Mouse (Mus musculus): ENCODE results near the gene Tmprss13. TPM values are rescaled to one million over a fixed set of nuclear protein-coding genes. Genes with fewer than 3 reads are reported as not detected.

Tmprss13 gene
- polyA plus RNA-seq (2015; fragmentation: Nextera tagmentation; extraction: Ambion mirVana): 0.06 TPM in 1 of 2 replicates, not detected in the other

DNA sequence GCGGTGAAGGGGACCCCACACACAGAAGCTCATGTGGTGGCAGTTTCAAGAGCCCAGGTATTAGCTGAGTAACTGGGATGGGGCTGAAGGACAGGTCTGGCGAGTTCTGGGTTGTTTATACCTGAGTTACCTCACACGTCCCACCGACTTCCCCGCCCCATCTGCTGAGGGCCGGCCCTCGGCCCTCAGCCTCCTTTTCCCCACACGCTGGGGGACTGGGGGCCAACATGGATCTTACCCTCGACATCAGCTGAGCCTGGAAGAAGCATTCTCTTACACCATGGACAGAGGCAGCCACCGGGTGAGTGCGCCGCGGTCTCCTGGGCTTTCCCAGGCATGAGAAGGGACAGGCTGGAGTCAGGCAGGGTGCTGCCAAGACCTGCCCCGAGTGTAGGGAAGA lies at the start of gene Tmprss13:
Tmprss13 (plus strand) TSS at position 246 of the 400 bp plus-strand sequence.
- no peak for ATAC-seq
- Histone ChIP-seq H3K4me2 (ENCODE audit: low read length) (no peak within 1 kb of the TSS), H3K9ac (ENCODE audit: low read depth, low read length) (no peak within 1 kb of the TSS), H3K27ac (ENCODE audit: low read depth, low read length) (no peak within 1 kb of the TSS), H3K4me1 (ENCODE audit: control insufficient read depth, insufficient read depth, low read depth, low read length) (no peaks in the 10 kb centered on the region), H3K27me3 (replicated peaks; ENCODE audit: control insufficient read depth, insufficient read depth, low read length) (no peaks in the 10 kb centered on the region), H3K9me3 (ENCODE audit: control insufficient read depth, low read length) (no peaks in the 10 kb centered on the region), H3K4me3 (ENCODE audit: low read length) (no peak within 1 kb of the TSS), H3K36me3 (ENCODE audit: control insufficient read depth, insufficient read depth, low read length) (no peaks in the 10 kb centered on the region)
- WGBS: 47% methylated on average over 14 of the region's 14 CpGs

DNA sequence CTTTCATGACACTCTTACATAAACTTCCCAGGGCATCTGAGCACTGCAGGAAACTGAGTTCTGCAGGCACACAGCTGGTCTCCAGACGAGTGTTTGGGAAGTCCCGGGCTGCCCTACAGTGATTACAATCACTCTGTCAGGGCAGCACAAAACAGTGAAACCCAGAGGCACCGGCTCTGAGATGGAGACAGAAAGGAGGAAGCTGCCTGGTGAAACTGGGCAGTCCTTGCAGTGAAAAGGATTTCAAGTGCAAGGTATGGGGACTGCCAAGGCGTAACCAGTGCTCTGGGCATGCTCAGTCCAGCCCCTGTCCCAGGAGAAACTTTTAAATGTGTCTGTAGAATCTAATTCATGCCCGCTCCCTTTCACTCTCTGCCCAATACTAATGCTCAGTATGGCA lies 46.7 kb upstream of the Tmprss13 start:
- peaks cover 5% of the 10 kb centered on the region for H3K27me3 ChIP-seq (replicated peaks; ENCODE audit: control insufficient read depth, insufficient read depth, low read length)
- no peak overlapping the region for H3K9ac ChIP-seq (ENCODE audit: low read depth, low read length)
- 42% methylated on average over 5 of the region's 5 CpGs for WGBS
- H3K4me1 ChIP-seq (ENCODE audit: control insufficient read depth, insufficient read depth, low read depth, low read length): peaks cover 4% of the 10 kb centered on the region; the same call in 1 of the 2 replicates
- H3K36me3 ChIP-seq (ENCODE audit: control insufficient read depth, insufficient read depth, low read length): no peaks in the 10 kb centered on the region
- H3K4me3 ChIP-seq (ENCODE audit: low read length): no peak overlapping the region
- ATAC-seq: no peak
- no peak overlapping the region for H3K4me2 ChIP-seq (ENCODE audit: low read length)
- H3K27ac ChIP-seq (ENCODE audit: low read depth, low read length): no peak overlapping the region
- H3K9me3 ChIP-seq (ENCODE audit: control insufficient read depth, low read length): no peaks in the 10 kb centered on the region

DNA sequence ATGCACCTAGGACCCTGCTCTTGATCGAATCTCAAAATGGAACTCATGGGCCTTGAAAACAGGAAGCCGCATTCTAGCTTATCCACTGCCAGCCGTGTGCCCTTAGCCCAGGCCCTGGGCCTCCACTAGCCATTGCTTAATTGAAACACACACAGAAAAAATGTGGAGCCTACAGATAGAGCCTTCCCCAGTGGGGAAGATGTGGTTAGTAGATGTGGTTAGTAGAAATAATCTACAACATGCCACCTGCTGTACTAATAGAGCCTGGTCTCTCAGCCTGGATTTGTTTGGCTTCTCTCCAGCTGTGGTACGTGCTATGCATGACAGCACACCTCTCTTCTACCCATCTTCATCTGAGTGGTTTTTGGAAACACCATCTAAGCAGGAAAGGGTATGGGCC lies 44.7 kb upstream of the Tmprss13 start:
- H3K4me1 ChIP-seq (ENCODE audit: control insufficient read depth, insufficient read depth, low read depth, low read length): peaks cover 2% of the 10 kb centered on the region; the same call in 1 of the 2 replicates
- H3K27ac ChIP-seq (ENCODE audit: low read depth, low read length): no peak overlapping the region
- H3K4me3 ChIP-seq (ENCODE audit: low read length): no peak overlapping the region
- no peak overlapping the region for H3K4me2 ChIP-seq (ENCODE audit: low read length)
- no peak for ATAC-seq
- no peaks in the 10 kb centered on the region for H3K9me3 ChIP-seq (ENCODE audit: control insufficient read depth, low read length)
- no peaks in the 10 kb centered on the region for H3K36me3 ChIP-seq (ENCODE audit: control insufficient read depth, insufficient read depth, low read length)
- 79% methylated on average over 4 of the region's 4 CpGs for WGBS
- H3K27me3 ChIP-seq (replicated peaks; ENCODE audit: control insufficient read depth, insufficient read depth, low read length): peaks cover 3% of the 10 kb centered on the region
- H3K9ac ChIP-seq (ENCODE audit: low read depth, low read length): no peak overlapping the region

DNA sequence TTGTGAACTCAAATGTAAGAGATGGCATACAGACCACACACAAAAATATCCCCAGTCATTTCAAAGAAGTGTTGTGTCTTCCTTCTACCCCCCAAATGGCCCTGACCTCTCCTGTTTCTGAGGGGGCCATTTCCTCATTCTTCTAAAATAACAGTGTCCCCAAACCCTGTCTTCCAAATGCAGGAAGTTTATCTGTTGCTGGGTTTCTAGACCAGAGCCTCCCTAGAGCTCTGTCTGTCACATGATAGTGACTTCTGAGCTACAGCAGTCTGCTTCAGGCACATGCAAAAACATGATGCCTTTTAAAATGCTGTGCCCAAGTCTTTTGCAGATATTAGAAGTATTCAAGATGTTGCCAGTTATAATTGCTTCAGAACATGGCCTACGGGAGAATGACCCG lies 44.3 kb upstream of the Tmprss13 start:
- Histone ChIP-seq H3K4me3 (ENCODE audit: low read length) (no peak overlapping the region), H3K9me3 (ENCODE audit: control insufficient read depth, low read length) (no peaks in the 10 kb centered on the region), H3K4me2 (ENCODE audit: low read length) (no peak overlapping the region), H3K27me3 (replicated peaks; ENCODE audit: control insufficient read depth, insufficient read depth, low read length) (peaks cover 2% of the 10 kb centered on the region), H3K9ac (ENCODE audit: low read depth, low read length) (no peak overlapping the region), H3K36me3 (ENCODE audit: control insufficient read depth, insufficient read depth, low read length) (no peaks in the 10 kb centered on the region), H3K4me1 (ENCODE audit: control insufficient read depth, insufficient read depth, low read depth, low read length) (no peaks in the 10 kb centered on the region), H3K27ac (ENCODE audit: low read depth, low read length) (no peak overlapping the region)
- ATAC-seq: no peak
- 90% methylated on average over 2 of the region's 2 CpGs for WGBS

DNA sequence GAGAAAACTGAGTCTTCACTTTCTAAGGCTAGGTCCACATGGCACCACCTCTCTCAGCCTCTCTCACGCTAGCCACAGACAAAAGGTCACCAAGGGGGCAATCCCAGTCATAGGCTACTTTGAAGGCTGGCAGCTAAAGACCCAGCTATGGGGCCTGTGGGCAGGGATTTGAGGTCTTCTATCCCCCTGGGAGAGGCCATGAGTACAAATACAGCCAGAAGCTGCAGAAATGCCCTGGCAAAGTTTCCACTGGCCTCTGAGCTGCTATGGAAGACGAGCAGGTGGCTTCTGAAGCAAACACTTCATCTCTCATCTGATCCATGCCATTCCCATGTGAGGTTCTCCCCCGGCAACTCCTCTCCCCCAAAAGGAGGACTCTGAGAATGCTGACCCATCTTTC lies 38.8 kb upstream of the Tmprss13 start:
- no peak overlapping the region for H3K9ac ChIP-seq (ENCODE audit: low read depth, low read length)
- WGBS: 75% methylated on average over 3 of the region's 3 CpGs
- H3K36me3 ChIP-seq (ENCODE audit: control insufficient read depth, insufficient read depth, low read length): no peaks in the 10 kb centered on the region
- H3K4me1 ChIP-seq (ENCODE audit: control insufficient read depth, insufficient read depth, low read depth, low read length): no peaks in the 10 kb centered on the region
- H3K9me3 ChIP-seq (ENCODE audit: control insufficient read depth, low read length): no peaks in the 10 kb centered on the region
- no peak overlapping the region for H3K4me2 ChIP-seq (ENCODE audit: low read length)
- H3K27ac ChIP-seq (ENCODE audit: low read depth, low read length): no peak overlapping the region
- no peak for ATAC-seq
- H3K4me3 ChIP-seq (ENCODE audit: low read length): no peak overlapping the region
- H3K27me3 ChIP-seq (replicated peaks; ENCODE audit: control insufficient read depth, insufficient read depth, low read length): no peaks in the 10 kb centered on the region

DNA sequence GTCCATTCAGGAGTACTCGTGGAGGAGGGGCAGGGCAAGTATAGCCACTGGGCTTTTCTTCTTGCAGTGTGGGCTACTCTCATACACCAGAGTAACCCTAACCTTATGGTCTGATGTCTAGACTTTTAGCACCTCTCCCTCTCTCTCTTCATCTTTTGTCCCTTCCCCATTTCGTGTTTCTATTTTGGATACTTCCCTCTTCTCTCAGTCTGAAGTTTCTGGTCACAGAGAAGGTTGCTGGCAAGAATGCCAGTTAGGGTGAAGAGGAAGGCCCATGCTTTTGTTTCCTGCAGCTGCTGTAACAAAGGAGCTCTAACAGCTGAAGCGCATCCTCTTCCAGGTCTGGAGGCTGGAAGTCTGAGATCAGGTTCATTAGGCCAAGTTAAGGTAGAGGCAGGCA lies 38.0 kb upstream of the Tmprss13 start:
- Histone ChIP-seq H3K36me3 (ENCODE audit: control insufficient read depth, insufficient read depth, low read length) (no peaks in the 10 kb centered on the region), H3K27ac (ENCODE audit: low read depth, low read length) (no peak overlapping the region), H3K4me2 (ENCODE audit: low read length) (no peak overlapping the region), H3K27me3 (replicated peaks; ENCODE audit: control insufficient read depth, insufficient read depth, low read length) (no peaks in the 10 kb centered on the region), H3K9ac (ENCODE audit: low read depth, low read length) (no peak overlapping the region), H3K4me1 (ENCODE audit: control insufficient read depth, insufficient read depth, low read depth, low read length) (no peaks in the 10 kb centered on the region), H3K9me3 (ENCODE audit: control insufficient read depth, low read length) (no peaks in the 10 kb centered on the region), H3K4me3 (ENCODE audit: low read length) (no peak overlapping the region)
- 79% methylated on average over 3 of the region's 3 CpGs for WGBS
- no peak for ATAC-seq

DNA sequence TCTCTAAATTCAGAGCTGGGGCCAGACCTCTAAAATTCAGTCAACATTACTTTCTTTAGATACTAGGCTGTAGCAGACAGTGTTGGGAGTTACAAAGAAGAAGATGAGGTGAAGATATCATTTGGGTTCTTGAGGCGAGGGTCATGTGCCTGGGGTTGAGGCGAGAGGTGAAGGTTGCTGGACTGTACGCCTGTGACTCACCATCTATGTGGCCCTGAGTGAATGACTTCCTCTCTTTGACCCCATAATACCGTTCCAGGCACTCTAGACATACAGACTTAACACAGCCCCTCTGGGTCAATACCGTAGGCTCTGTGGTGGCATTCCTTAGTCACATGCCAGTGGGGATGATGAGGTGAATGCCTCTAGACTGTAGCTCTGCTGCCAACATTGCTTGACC lies 36.4 kb upstream of the Tmprss13 start:
- no peaks in the 10 kb centered on the region for H3K9me3 ChIP-seq (ENCODE audit: control insufficient read depth, low read length)
- no peak overlapping the region for H3K9ac ChIP-seq (ENCODE audit: low read depth, low read length)
- ATAC-seq: no peak
- no peaks in the 10 kb centered on the region for H3K27me3 ChIP-seq (replicated peaks; ENCODE audit: control insufficient read depth, insufficient read depth, low read length)
- no peak overlapping the region for H3K4me2 ChIP-seq (ENCODE audit: low read length)
- no peaks in the 10 kb centered on the region for H3K36me3 ChIP-seq (ENCODE audit: control insufficient read depth, insufficient read depth, low read length)
- WGBS: 87% methylated on average over 5 of the region's 5 CpGs
- H3K27ac ChIP-seq (ENCODE audit: low read depth, low read length): no peak overlapping the region
- no peak overlapping the region for H3K4me3 ChIP-seq (ENCODE audit: low read length)
- H3K4me1 ChIP-seq (ENCODE audit: control insufficient read depth, insufficient read depth, low read depth, low read length): no peaks in the 10 kb centered on the region

DNA sequence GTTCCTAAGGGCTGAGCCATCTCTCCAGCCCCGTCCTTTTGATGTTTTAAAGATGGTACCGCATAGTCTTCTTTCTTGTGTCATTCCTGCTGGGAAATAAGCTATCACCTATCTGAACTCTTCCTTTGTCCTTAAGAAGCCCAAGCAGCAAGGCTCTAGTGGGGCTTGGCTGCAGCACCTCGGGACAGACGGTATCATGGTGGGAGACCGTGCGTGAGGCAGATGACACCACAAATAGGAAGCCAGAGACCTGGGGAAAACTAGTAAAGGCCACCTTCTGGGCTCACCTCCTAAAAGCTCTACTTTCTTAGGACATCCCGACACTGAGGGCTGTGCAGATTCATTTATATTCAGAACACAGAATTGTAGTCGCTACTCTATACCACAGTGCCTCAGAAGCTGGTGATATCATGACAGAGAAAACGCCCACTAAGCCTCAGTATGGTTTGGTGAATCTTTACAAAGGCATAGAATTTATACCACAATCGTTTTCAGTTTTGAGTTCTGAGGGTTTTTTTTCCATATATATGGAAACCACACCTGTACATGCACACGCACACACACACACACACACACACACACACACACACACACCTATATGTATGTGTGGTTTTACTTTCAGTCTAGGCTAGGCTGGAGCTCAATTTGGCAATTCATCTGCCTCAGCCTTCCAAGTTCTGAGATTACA lies 27.3 kb upstream of the Tmprss13 start:
- H3K27ac ChIP-seq (ENCODE audit: low read depth, low read length): no peak overlapping the region
- H3K4me3 ChIP-seq (ENCODE audit: low read length): no peak overlapping the region
- H3K9me3 ChIP-seq (ENCODE audit: control insufficient read depth, low read length): no peaks in the 10 kb centered on the region
- H3K4me2 ChIP-seq (ENCODE audit: low read length): no peak overlapping the region
- no peaks in the 10 kb centered on the region for H3K27me3 ChIP-seq (replicated peaks; ENCODE audit: control insufficient read depth, insufficient read depth, low read length)
- H3K4me1 ChIP-seq (ENCODE audit: control insufficient read depth, insufficient read depth, low read depth, low read length): no peaks in the 10 kb centered on the region
- H3K9ac ChIP-seq (ENCODE audit: low read depth, low read length): no peak overlapping the region
- no peaks in the 10 kb centered on the region for H3K36me3 ChIP-seq (ENCODE audit: control insufficient read depth, insufficient read depth, low read length)
- no peak for ATAC-seq
- 82% methylated on average over 11 of the region's 11 CpGs for WGBS

DNA sequence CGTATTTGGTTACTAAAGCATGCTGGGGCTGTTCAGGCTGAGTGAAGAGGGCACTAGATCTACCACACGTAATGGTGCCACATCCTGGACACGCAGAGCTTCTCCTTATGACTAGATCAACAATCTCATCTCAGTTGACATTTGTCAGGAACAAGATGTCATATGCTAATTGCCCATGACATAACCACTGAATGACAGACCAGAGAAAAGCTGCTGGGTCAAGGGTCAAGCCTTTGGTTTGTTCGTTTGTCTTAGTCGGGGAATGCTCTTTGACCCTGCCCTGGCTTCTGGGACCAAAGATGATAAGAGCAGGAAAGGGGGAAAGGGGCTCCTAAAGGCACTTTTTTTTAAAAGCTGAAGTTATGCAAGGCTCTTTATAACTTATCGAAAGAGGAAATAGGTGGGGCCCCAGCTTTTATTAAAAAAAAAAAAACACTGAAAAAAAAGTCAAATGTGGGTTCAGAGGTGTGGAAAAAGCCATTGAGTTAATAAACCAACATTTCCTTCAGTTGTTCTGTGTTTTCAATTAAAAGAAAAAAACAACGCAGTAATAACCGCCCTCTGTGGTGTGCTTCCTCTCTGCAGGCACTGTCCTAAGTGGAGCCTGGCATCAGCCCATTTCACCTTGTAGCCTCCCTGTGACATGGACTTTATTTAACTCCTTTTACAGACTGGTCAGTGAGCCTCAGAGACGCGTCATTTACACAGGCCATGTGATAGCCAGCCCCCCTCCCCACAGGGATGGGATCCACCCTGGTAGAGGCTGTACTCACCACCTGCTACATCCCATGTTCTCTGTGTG lies 24.5 kb upstream of the Tmprss13 start:
- H3K9ac ChIP-seq (ENCODE audit: low read depth, low read length): no peak overlapping the region
- no peaks in the 10 kb centered on the region for H3K27me3 ChIP-seq (replicated peaks; ENCODE audit: control insufficient read depth, insufficient read depth, low read length)
- no peak overlapping the region for H3K27ac ChIP-seq (ENCODE audit: low read depth, low read length)
- no peak overlapping the region for H3K4me2 ChIP-seq (ENCODE audit: low read length)
- no peaks in the 10 kb centered on the region for H3K9me3 ChIP-seq (ENCODE audit: control insufficient read depth, low read length)
- no peaks in the 10 kb centered on the region for H3K36me3 ChIP-seq (ENCODE audit: control insufficient read depth, insufficient read depth, low read length)
- WGBS: 49% methylated on average over 10 of the region's 10 CpGs
- no peak for ATAC-seq
- H3K4me3 ChIP-seq (ENCODE audit: low read length): no peak overlapping the region
- no peaks in the 10 kb centered on the region for H3K4me1 ChIP-seq (ENCODE audit: control insufficient read depth, insufficient read depth, low read depth, low read length)
